Mouse (Mus musculus) cortical plate, adult 2 months (tissue): ENCODE measurements around the gene Dusp6.

ENCODE experiments used
- CTCF ChIP-seq: fragments of 200-500 bp; IDR thresholded peaks from 2 replicates; pipeline ENCODE4 v1.5.1; 2011; ENCODE audit warnings: mild to moderate bottlenecking, control low read depth, low read length; ENCODE audit not compliant: insufficient read depth; ENCODE audit errors: extremely low read depth
- POLR2A ChIP-seq: fragments of 200-500 bp; IDR thresholded peaks from 2 replicates; pipeline ENCODE4 v1.6.1; 2011; ENCODE audit warnings: mild to moderate bottlenecking, low read length, control low read depth; ENCODE audit not compliant: insufficient read depth; ENCODE audit errors: extremely low read depth

DNA sequence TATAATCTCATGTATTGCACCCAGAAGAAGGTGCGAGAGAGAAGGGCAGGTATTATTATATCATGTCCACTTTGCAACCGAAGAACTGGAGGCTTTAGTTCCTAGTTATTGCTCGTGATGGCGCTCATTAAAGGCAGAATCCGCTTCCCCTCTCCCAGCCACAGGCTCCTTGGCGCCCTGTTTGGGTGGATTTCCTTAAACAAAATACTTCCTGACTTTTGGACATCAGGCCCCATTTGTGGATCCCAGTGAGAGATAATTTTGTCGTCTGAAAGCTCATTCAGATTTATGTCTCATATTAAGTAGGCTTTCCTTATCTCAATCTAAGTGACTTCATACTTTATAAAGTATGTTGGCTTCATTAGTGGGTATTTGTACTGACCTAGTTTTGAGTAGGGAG is 23.2 kb downstream of the Dusp6 start:
- no peak for TF ChIP-seq POLR2A
- no peak for TF ChIP-seq CTCF
